8 mouse cellular contexts compared by ENCODE assay signal in genomic region chr17:24851381-24852125, GRCm38 (mm10). TPM values are rescaled to one million over a fixed set of nuclear protein-coding genes. Genes with fewer than 3 reads are reported as not detected.
DNase-seq lines count a peak whose midpoint lies in the region; ATAC-seq and TF ChIP-seq lines count a peak whose summit lies in the region.

No protein-coding gene starts in this region.

- H3K27me3 ChIP-seq in kidney, postnatal 0 days (ENCODE audit: insufficient read depth, low read length): no peaks in the 10 kb centered on the region
- peaks cover 9% of the 10 kb centered on the region; the same call in 1 of the 2 replicates for H3K27me3 ChIP-seq in embryonic facial prominence, embryonic 14.5 days (replicated peaks; ENCODE audit: control insufficient read depth, insufficient read depth, low read length)
- no peaks in the 10 kb centered on the region; the same call in 1 of the 2 replicates for H3K27me3 ChIP-seq in intestine, embryonic 16.5 days (replicated peaks; ENCODE audit: control insufficient read depth, insufficient read depth, low read length)
- peaks cover 4% of the 10 kb centered on the region; the same call in 1 of the 2 replicates for H3K27me3 ChIP-seq in neural tube, embryonic 12.5 days (replicated peaks)

- H3K9me3 ChIP-seq in kidney, postnatal 0 days (replicated peaks; ENCODE audit: low read length): no peaks in the 10 kb centered on the region
- no peaks in the 10 kb centered on the region for H3K9me3 ChIP-seq in embryonic facial prominence, embryonic 14.5 days (ENCODE audit: control insufficient read depth, low read length)
- H3K9me3 ChIP-seq in intestine, embryonic 16.5 days (ENCODE audit: control insufficient read depth, low read length): no peaks in the 10 kb centered on the region
- no peaks in the 10 kb centered on the region for H3K9me3 ChIP-seq in neural tube, embryonic 12.5 days

- H3K27ac ChIP-seq in kidney, postnatal 0 days: no peak overlapping the region
- H3K27ac ChIP-seq in embryonic facial prominence, embryonic 14.5 days (replicated peaks; ENCODE audit: low read depth, low read length): no peak overlapping the region
- no peak overlapping the region for H3K27ac ChIP-seq in intestine, embryonic 16.5 days (ENCODE audit: low read length)
- no peak overlapping the region for H3K27ac ChIP-seq in neural tube, embryonic 12.5 days

- H3K9ac ChIP-seq in kidney, postnatal 0 days (ENCODE audit: low read depth, low read length): peak overlapping the region; percentile 71
- peak overlapping the region; percentile 72 for H3K9ac ChIP-seq in embryonic facial prominence, embryonic 14.5 days (ENCODE audit: low read depth, low read length)
- H3K9ac ChIP-seq in intestine, embryonic 16.5 days (ENCODE audit: low read depth, low read length): peak overlapping the region; percentile 92
- no peak overlapping the region for H3K9ac ChIP-seq in neural tube, embryonic 12.5 days

- ATAC-seq in kidney, postnatal 0 days (replicated peaks; ENCODE audit: low FRiP score, low read depth): no peak
- ATAC-seq in embryonic facial prominence, embryonic 14.5 days (ENCODE audit: low read depth): no peak
- ATAC-seq in intestine, embryonic 16.5 days: no peak
- no peak for ATAC-seq in neural tube, embryonic 12.5 days (ENCODE audit: low FRiP score, low read depth)
- no peak for ATAC-seq in inflammation-experienced regulatory T-cells, adult 6 months

- H3K4me1 ChIP-seq in kidney, postnatal 0 days (replicated peaks; ENCODE audit: insufficient read depth, low read length): 0 out of 2 replicates have a peak, but pooled peaks cover 8% of the 10 kb centered on the region
- H3K4me1 ChIP-seq in embryonic facial prominence, embryonic 14.5 days (ENCODE audit: control insufficient read depth, insufficient read depth, low read length): peaks cover 13% of the 10 kb centered on the region
- H3K4me1 ChIP-seq in intestine, embryonic 16.5 days (ENCODE audit: control insufficient read depth, insufficient read depth, low read length): peaks cover 14% of the 10 kb centered on the region
- H3K4me1 ChIP-seq in neural tube, embryonic 12.5 days: peaks cover 17% of the 10 kb centered on the region; the same call in 1 of the 2 replicates

- 59% methylated on average over 10 of the region's 10 CpGs for WGBS in kidney, postnatal 0 days
- WGBS in embryonic facial prominence, embryonic 14.5 days: 74% methylated on average over 10 of the region's 10 CpGs
- WGBS in intestine, embryonic 16.5 days: 78% methylated on average over 10 of the region's 10 CpGs
- WGBS in neural tube, embryonic 12.5 days: 85% methylated on average over 10 of the region's 10 CpGs

- no peak for DNase-seq in kidney, postnatal 0 days (ENCODE audit: low spot score)
- DNase-seq in kidney, adult 11 months: no peak
- DNase-seq in embryonic facial prominence, embryonic 14.5 days (ENCODE audit: low spot score): no peak
- DNase-seq in thymus, postnatal 36 days: no peak
- DNase-seq in adipocyte (ENCODE audit: low spot score): no peak

- no peak for TF ChIP-seq CTCF in kidney, postnatal 0 days (IDR thresholded peaks at IDR 0.05; ENCODE audit: low read depth)

- peak overlapping the region; percentile 68 for H3K4me3 ChIP-seq in kidney, postnatal 0 days (replicated peaks; ENCODE audit: low read depth, low read length)
- H3K4me3 ChIP-seq in embryonic facial prominence, embryonic 14.5 days (ENCODE audit: low read depth, low read length): peak overlapping the region; percentile 88
- H3K4me3 ChIP-seq in intestine, embryonic 16.5 days (ENCODE audit: low read length): peak overlapping the region; percentile 98
- H3K4me3 ChIP-seq in neural tube, embryonic 12.5 days: peak overlapping the region; percentile 78; the same call in 1 of the 2 replicates

- H3K4me2 ChIP-seq in kidney, postnatal 0 days (ENCODE audit: low read length): peak overlapping the region; percentile 81
- H3K4me2 ChIP-seq in embryonic facial prominence, embryonic 14.5 days (ENCODE audit: low read depth, low read length): peak overlapping the region; percentile 65
- peak overlapping the region; percentile 84 for H3K4me2 ChIP-seq in intestine, embryonic 16.5 days (ENCODE audit: low read depth, low read length)
- H3K4me2 ChIP-seq in neural tube, embryonic 12.5 days (replicated peaks): peak overlapping the region; percentile 92

- H3K36me3 ChIP-seq in kidney, postnatal 0 days (ENCODE audit: insufficient read depth, low read length): peaks cover 6% of the 10 kb centered on the region; the same call in 1 of the 2 replicates
- H3K36me3 ChIP-seq in embryonic facial prominence, embryonic 14.5 days (ENCODE audit: control insufficient read depth, insufficient read depth, low read length): peaks cover 24% of the 10 kb centered on the region
- H3K36me3 ChIP-seq in intestine, embryonic 16.5 days (ENCODE audit: control insufficient read depth, insufficient read depth, low read length): peaks cover 3% of the 10 kb centered on the region; the same call in 1 of the 2 replicates
- H3K36me3 ChIP-seq in neural tube, embryonic 12.5 days: peaks cover 9% of the 10 kb centered on the region

RNA-seq across cellular contexts. Expression of gene Fahd1, which starts 1.4 kb away (rescaled TPM):
- polyA plus RNA-seq in kidney, postnatal 0 days (2015; fragmentation: Nextera tagmentation; extraction: Ambion mirVana): 88.0 and 90.7 TPM in 2 replicates
- 16.2 and 20.0 TPM in 2 replicates for polyA plus RNA-seq in embryonic facial prominence, embryonic 14.5 days (2014; fragmentation: Nextera tagmentation; extraction: Ambion mirVana)
- polyA plus RNA-seq in intestine, embryonic 16.5 days (2015; fragmentation: Nextera tagmentation; extraction: Ambion mirVana): 115 and 132 TPM in 2 replicates
- 18.2 and 18.7 TPM in 2 replicates for polyA plus RNA-seq in neural tube, embryonic 12.5 days (2016; fragmentation: Nextera tagmentation; extraction: Ambion mirVana)
- 1 to 10 TPM; 1.4 to 2.3 (median 2.0) TPM for polyA plus RNA-seq in inflammation-experienced regulatory T-cells, adult 6 months (2017; shearing (Covaris generic))

RNA-seq across cellular contexts. Expression of gene Hagh, which starts 11.6 kb away (rescaled TPM):
- 99.7 and 101 TPM in 2 replicates for polyA plus RNA-seq in kidney, postnatal 0 days (2015; fragmentation: Nextera tagmentation; extraction: Ambion mirVana)
- polyA plus RNA-seq in embryonic facial prominence, embryonic 14.5 days (2014; fragmentation: Nextera tagmentation; extraction: Ambion mirVana): 40.6 and 43.3 TPM in 2 replicates
- 86.5 and 95.5 TPM in 2 replicates for polyA plus RNA-seq in intestine, embryonic 16.5 days (2015; fragmentation: Nextera tagmentation; extraction: Ambion mirVana)
- 37.5 and 40.0 TPM in 2 replicates for polyA plus RNA-seq in neural tube, embryonic 12.5 days (2016; fragmentation: Nextera tagmentation; extraction: Ambion mirVana)
- 10 to 100 TPM; 24.3 to 30.5 (median 25.2) TPM for polyA plus RNA-seq in inflammation-experienced regulatory T-cells, adult 6 months (2017; shearing (Covaris generic))

RNA-seq across cellular contexts. Expression of gene Igfals, which starts 14.2 kb away (rescaled TPM):
- polyA plus RNA-seq in kidney, postnatal 0 days (2015; fragmentation: Nextera tagmentation; extraction: Ambion mirVana): 6.8 and 8.2 TPM in 2 replicates
- 0.22 and 0.51 TPM in 2 replicates for polyA plus RNA-seq in embryonic facial prominence, embryonic 14.5 days (2014; fragmentation: Nextera tagmentation; extraction: Ambion mirVana)
- polyA plus RNA-seq in intestine, embryonic 16.5 days (2015; fragmentation: Nextera tagmentation; extraction: Ambion mirVana): 6.2 and 7.4 TPM in 2 replicates
- polyA plus RNA-seq in neural tube, embryonic 12.5 days (2016; fragmentation: Nextera tagmentation; extraction: Ambion mirVana): 0.28 and 0.32 TPM in 2 replicates
- polyA plus RNA-seq in inflammation-experienced regulatory T-cells, adult 6 months (2017; shearing (Covaris generic)): not detected

RNA-seq across cellular contexts. Expression of gene Nubp2, which starts 34.6 kb away (rescaled TPM):
- polyA plus RNA-seq in kidney, postnatal 0 days (2015; fragmentation: Nextera tagmentation; extraction: Ambion mirVana): 55.9 and 57.5 TPM in 2 replicates
- 47.5 and 48.0 TPM in 2 replicates for polyA plus RNA-seq in embryonic facial prominence, embryonic 14.5 days (2014; fragmentation: Nextera tagmentation; extraction: Ambion mirVana)
- polyA plus RNA-seq in intestine, embryonic 16.5 days (2015; fragmentation: Nextera tagmentation; extraction: Ambion mirVana): 58.9 and 61.3 TPM in 2 replicates
- 75.4 and 75.9 TPM in 2 replicates for polyA plus RNA-seq in neural tube, embryonic 12.5 days (2016; fragmentation: Nextera tagmentation; extraction: Ambion mirVana)
- polyA plus RNA-seq in inflammation-experienced regulatory T-cells, adult 6 months (2017; shearing (Covaris generic)): 100 to 1,000 TPM in 1 of 3 experiments, 10 to 100 TPM in 2; 75.5 to 104 (median 88.6) TPM

RNA-seq across cellular contexts. Expression of gene Spsb3, which starts 34.9 kb away (rescaled TPM):
- polyA plus RNA-seq in kidney, postnatal 0 days (2015; fragmentation: Nextera tagmentation; extraction: Ambion mirVana): 53.4 and 55.9 TPM in 2 replicates
- 40.8 and 41.7 TPM in 2 replicates for polyA plus RNA-seq in embryonic facial prominence, embryonic 14.5 days (2014; fragmentation: Nextera tagmentation; extraction: Ambion mirVana)
- polyA plus RNA-seq in intestine, embryonic 16.5 days (2015; fragmentation: Nextera tagmentation; extraction: Ambion mirVana): 33.9 and 34.4 TPM in 2 replicates
- polyA plus RNA-seq in neural tube, embryonic 12.5 days (2016; fragmentation: Nextera tagmentation; extraction: Ambion mirVana): 53.1 and 57.7 TPM in 2 replicates
- 10 to 100 TPM; 48.5 to 53.2 (median 49.1) TPM for polyA plus RNA-seq in inflammation-experienced regulatory T-cells, adult 6 months (2017; shearing (Covaris generic))
